In the genomic region with DNA sequence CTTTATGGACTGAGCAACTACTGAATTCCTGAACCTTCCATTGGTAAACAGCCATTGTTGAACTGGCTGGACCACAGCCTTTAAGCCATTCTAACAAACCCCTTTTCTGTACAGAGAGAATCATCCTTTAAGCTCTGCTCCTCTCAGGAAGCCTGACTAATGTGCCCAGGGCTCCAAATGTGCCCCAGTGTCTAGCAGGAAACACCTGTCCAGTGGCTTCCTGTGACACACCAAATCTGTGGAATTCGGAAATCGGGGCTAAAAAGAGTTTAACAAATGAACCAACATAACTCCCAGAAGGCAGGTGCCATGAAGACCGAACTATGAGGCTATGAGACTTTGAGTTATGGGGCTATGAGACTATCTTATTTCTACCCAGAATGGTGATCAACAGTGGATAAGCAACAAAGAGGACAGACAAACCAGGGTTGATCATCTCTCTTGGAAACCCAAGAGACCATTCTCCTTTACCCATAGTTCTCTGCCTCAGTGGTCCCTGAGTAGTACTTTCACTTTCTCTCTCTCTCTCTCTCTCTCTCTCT, we compare ENCODE assay signal across 9 mouse cellular contexts. TPM values are rescaled to one million over a fixed set of nuclear protein-coding genes. Genes with fewer than 3 reads are reported as not detected.
DNase-seq lines count a peak whose midpoint lies in the region; ATAC-seq and TF ChIP-seq lines count a peak whose summit lies in the region.
"Had no signal": no experiment of that assay in that cellular context is flagged by ENCODE, and none has a peak within 500 bp of the region (broad histone marks: within the 10 kb centered on the region; RNA-seq: fewer than 3 reads in every experiment).

No protein-coding gene starts in this region.

- no peak for DNase-seq in intestine, embryonic 14.5 days (ENCODE audit: low spot score)
- no peak for DNase-seq in CH12.LX (ENCODE audit: extremely low read depth)
- no peak for DNase-seq in right cerebral cortex, postnatal 4 days
- DNase-seq in gastrocnemius, postnatal 36 days, result no peak
- no peak for DNase-seq in testis, postnatal 10 days (ENCODE audit: low spot score)
- DNase-seq: right cerebral cortex, postnatal 25 days had no signal

- in situ Hi-C loops in CH12.LX (cut with MboI; ENCODE audit: low pct_ligation_motif_present, low pct_unique_long_range_greater_than_20kb, low sequenced_read_pairs), result no loop called here

- no peak for TF ChIP-seq EP300 in CH12.LX (IDR thresholded peaks at IDR 0.05; ENCODE audit: low read length)

- no peaks in the 10 kb centered on the region for H3K9me3 ChIP-seq in intestine, embryonic 14.5 days (ENCODE audit: control insufficient read depth, low read length)
- no peaks in the 10 kb centered on the region for H3K9me3 ChIP-seq in intestine, embryonic 15.5 days
- peaks cover 22% of the 10 kb centered on the region for H3K9me3 ChIP-seq in CH12.LX (replicated peaks; ENCODE audit: low read length)
- no peaks in the 10 kb centered on the region for H3K9me3 ChIP-seq in heart, embryonic 13.5 days
- H3K9me3 ChIP-seq in limb, embryonic 12.5 days, result 0 out of 2 replicates have a peak, but pooled peaks cover under 1% of the 10 kb centered on the region

- no peaks in the 10 kb centered on the region for H3K27me3 ChIP-seq in intestine, embryonic 14.5 days (replicated peaks; ENCODE audit: control insufficient read depth, insufficient read depth, low read length)
- no peaks in the 10 kb centered on the region for H3K27me3 ChIP-seq in intestine, embryonic 15.5 days (replicated peaks)
- H3K27me3 ChIP-seq in CH12.LX (replicated peaks), result no peaks in the 10 kb centered on the region
- H3K27me3 ChIP-seq in heart, embryonic 13.5 days (replicated peaks), result peaks cover 5% of the 10 kb centered on the region; the same call in 1 of the 2 replicates
- no peaks in the 10 kb centered on the region for H3K27me3 ChIP-seq in limb, embryonic 12.5 days

- intact Hi-C loops in gastrocnemius, postnatal 36 days (cut with DNase I), result no loop called here

- peaks cover 32% of the 10 kb centered on the region for H3K4me1 ChIP-seq in intestine, embryonic 14.5 days (replicated peaks; ENCODE audit: control insufficient read depth, insufficient read depth, low read length)
- H3K4me1 ChIP-seq in intestine, embryonic 15.5 days (replicated peaks), result peaks cover 42% of the 10 kb centered on the region
- H3K4me1 ChIP-seq in CH12.LX (ENCODE audit: control insufficient read depth in 1 of 2, insufficient read depth in 2 of 2), result peaks cover 6 to 38% of the 10 kb centered on the region in 2 experiments
- peaks cover 60% of the 10 kb centered on the region for H3K4me1 ChIP-seq in heart, embryonic 13.5 days
- H3K4me1 ChIP-seq in limb, embryonic 12.5 days (replicated peaks), result peaks cover 42% of the 10 kb centered on the region

- TF ChIP-seq RAD21 in CH12.LX (IDR thresholded peaks at IDR 0.05; ENCODE audit: low read depth, low read length), result no peak

- no peak overlapping the region for H3K4me2 ChIP-seq in intestine, embryonic 14.5 days (ENCODE audit: low read length)
- H3K4me2 ChIP-seq in intestine, embryonic 15.5 days (replicated peaks), result no peak overlapping the region
- H3K4me2 ChIP-seq in CH12.LX (ENCODE audit: insufficient read depth, low read depth, poor library complexity, severe bottlenecking), result peak overlapping the region; percentile 88
- peak overlapping the region; percentile 95 for H3K4me2 ChIP-seq in heart, embryonic 13.5 days
- peak overlapping the region; percentile 94; the same call in 1 of the 2 replicates for H3K4me2 ChIP-seq in limb, embryonic 12.5 days

- no peak for TF ChIP-seq CTCF in CH12.LX (conservative IDR thresholded peaks at IDR 0.05 in 1 of 2, IDR thresholded peaks at IDR 0.05 in 1 of 2; ENCODE audit: low read depth in 2 of 2, low read length in 2 of 2)

- H3K36me3 ChIP-seq in intestine, embryonic 14.5 days (ENCODE audit: control insufficient read depth, insufficient read depth, low read length), result no peaks in the 10 kb centered on the region
- H3K36me3 ChIP-seq in intestine, embryonic 15.5 days, result no peaks in the 10 kb centered on the region
- H3K36me3 ChIP-seq in CH12.LX (replicated peaks in 1 of 2; ENCODE audit: control insufficient read depth in 1 of 2, insufficient read depth in 1 of 2, low read length in 1 of 2), result peaks cover 32 to 70% of the 10 kb centered on the region in 2 experiments
- peaks cover 4% of the 10 kb centered on the region for H3K36me3 ChIP-seq in heart, embryonic 13.5 days
- peaks cover 49% of the 10 kb centered on the region for H3K36me3 ChIP-seq in limb, embryonic 12.5 days

- dilution Hi-C loops in CH12.LX (cut with MboI; ENCODE audit: extremely low pct_ligation_motif_present, extremely low pct_unique_long_range_greater_than_20kb, low sequenced_read_pairs), result no loop called here

- TF ChIP-seq POLR2A in CH12.LX (IDR thresholded peaks at IDR 0.05; ENCODE audit: low read depth, low read length), result no peak

- 87% methylated on average over 3 of the region's 3 CpGs for WGBS in intestine, embryonic 14.5 days
- 74% methylated on average over 3 of the region's 3 CpGs for WGBS in intestine, embryonic 15.5 days
- WGBS in heart, embryonic 13.5 days, result 72% methylated on average over 3 of the region's 3 CpGs
- 71% methylated on average over 3 of the region's 3 CpGs for WGBS in limb, embryonic 12.5 days

- H3K27ac ChIP-seq in intestine, embryonic 14.5 days (ENCODE audit: low read depth), result 0 out of 2 replicates have a peak overlapping the region, but pooled peaks have one; percentile 38
- H3K27ac ChIP-seq in intestine, embryonic 15.5 days, result no peak overlapping the region
- H3K27ac ChIP-seq in CH12.LX (ENCODE audit: insufficient read depth, low read depth), result peak overlapping the region; percentile 50; the same call in 1 of the 2 replicates
- H3K27ac ChIP-seq in heart, embryonic 13.5 days (replicated peaks), result peak overlapping the region; percentile 53
- no peak overlapping the region for H3K27ac ChIP-seq in limb, embryonic 12.5 days

- peaks cover 75% of the 10 kb centered on the region for H3K79me2 ChIP-seq in CH12.LX (replicated peaks; ENCODE audit: control insufficient read depth, extremely low read depth, insufficient read depth, poor library complexity, severe bottlenecking)

- H3K4me3 ChIP-seq in intestine, embryonic 14.5 days (ENCODE audit: low read depth, low read length), result no peak overlapping the region
- no peak overlapping the region for H3K4me3 ChIP-seq in intestine, embryonic 15.5 days (replicated peaks)
- peak overlapping the region in 2 of 3 experiments; percentile 31 to 44 for H3K4me3 ChIP-seq in CH12.LX (replicated peaks in 1 of 3; ENCODE audit: low read depth in 2 of 3, low read length in 2 of 3, poor library complexity in 1 of 3)
- H3K4me3 ChIP-seq in heart, embryonic 13.5 days, result no peak overlapping the region
- no peak overlapping the region for H3K4me3 ChIP-seq in limb, embryonic 12.5 days (replicated peaks)

- no peak for ATAC-seq in intestine, embryonic 14.5 days (replicated peaks; ENCODE audit: low FRiP score, low TSS enrichment, low read depth)
- no peak for ATAC-seq in intestine, embryonic 15.5 days
- no peak for ATAC-seq in heart, embryonic 13.5 days (ENCODE audit: extremely low read depth, insufficient number of reproducible peaks, low FRiP score, low TSS enrichment)
- ATAC-seq in limb, embryonic 12.5 days (ENCODE audit: insufficient number of reproducible peaks, insufficient read depth, low FRiP score, low TSS enrichment, low read depth), result no peak

- no peak overlapping the region for H3K9ac ChIP-seq in intestine, embryonic 14.5 days (ENCODE audit: low read length)
- no peak overlapping the region for H3K9ac ChIP-seq in intestine, embryonic 15.5 days
- H3K9ac ChIP-seq in CH12.LX (ENCODE audit: insufficient read depth, low read depth), result peak overlapping the region; percentile 65
- no peak overlapping the region for H3K9ac ChIP-seq in heart, embryonic 13.5 days
- no peak overlapping the region for H3K9ac ChIP-seq in limb, embryonic 12.5 days (replicated peaks)

TF ChIP-seq in CH12.LX, 34 proteins besides CTCF, POLR2A, EP300 and RAD21:
- TF ChIP-seq HCFC1 (IDR thresholded peaks at IDR 0.05; ENCODE audit: low read depth, low read length) (peak; percentile 21; the same call in 1 of the 2 replicates), JUN (IDR thresholded peaks at IDR 0.05; ENCODE audit: insufficient read depth, low read depth, low read length) (no peak), E2F4 (IDR thresholded peaks at IDR 0.05; ENCODE audit: insufficient replicate concordance, low read depth, low read length) (no peak), RCOR1 (conservative IDR thresholded peaks at IDR 0.05; ENCODE audit: low read depth, low read length) (0 out of 2 replicates have a peak, but pooled peaks have one; percentile 17), CHD1 (IDR thresholded peaks at IDR 0.05; ENCODE audit: low read depth, low read length) (no peak), MAFK (IDR thresholded peaks at IDR 0.05; ENCODE audit: insufficient replicate concordance, low read length) (no peak), ZC3H11A (IDR thresholded peaks at IDR 0.05; ENCODE audit: low read depth, low read length) (no peak), IRF4 (IDR thresholded peaks at IDR 0.05; ENCODE audit: low read depth, low read length) (no peak), NELFE (IDR thresholded peaks at IDR 0.05; ENCODE audit: low read depth, low read length) (0 out of 2 replicates have a peak, but pooled peaks have one; percentile 18), MXI1 (IDR thresholded peaks at IDR 0.05; ENCODE audit: low read depth, low read length) (no peak), TCF12 (IDR thresholded peaks at IDR 0.05; ENCODE audit: low read depth, low read length) (no peak), ETS1 (conservative IDR thresholded peaks at IDR 0.05; ENCODE audit: low read depth, low read length) (no peak; the same call in 1 of the 2 replicates), SMC3 (IDR thresholded peaks at IDR 0.05; ENCODE audit: low read depth, low read length) (no peak), SIN3A (IDR thresholded peaks at IDR 0.05; ENCODE audit: low read length) (no peak), BHLHE40 (IDR thresholded peaks at IDR 0.05; ENCODE audit: low read depth, low read length) (no peak)

RNA-seq across cellular contexts. Expression of a gene that starts 4.0 kb away (rescaled TPM):
- polyA plus RNA-seq in intestine, embryonic 14.5 days (2014; fragmentation: Nextera tagmentation; extraction: Ambion mirVana), result 10.6 and 10.7 TPM in 2 replicates
- 18.1 and 20.6 TPM in 2 replicates for polyA plus RNA-seq in intestine, embryonic 15.5 days (2015; fragmentation: Nextera tagmentation; extraction: Ambion mirVana)
- 50.2 and 64.6 TPM in 2 replicates for total RNA-seq in CH12.LX (2012; rRNA removed)
- total RNA-seq in CH12.LX (2014; rRNA removed), result 53.0 and 57.4 TPM in 2 replicates
- 158 and 164 TPM in 2 replicates for polyA plus RNA-seq in CH12.LX (2012; ENCODE audit: insufficient read length, low read depth)
- polyA plus RNA-seq in heart, embryonic 13.5 days (2015; fragmentation: Nextera tagmentation; extraction: Ambion mirVana), result 26.7 and 28.2 TPM in 2 replicates
- polyA plus RNA-seq in limb, embryonic 12.5 days (2016; fragmentation: Nextera tagmentation; extraction: Ambion mirVana), result 41.9 and 47.4 TPM in 2 replicates
- total RNA-seq in gastrocnemius, postnatal 36 days (2021), result 10 to 100 TPM; 34.5 to 44.4 TPM

Comparison
In these comparisons a context has a peak if more than half of its experiments do, and no peak if none do; other contexts are left out.
1. H3K27ac ChIP-seq: peak in intestine, embryonic 14.5 days (single experiment), CH12.LX (single experiment) and heart, embryonic 13.5 days (single experiment); none in intestine, embryonic 15.5 days (single experiment) and limb, embryonic 12.5 days (single experiment).
2. H3K4me2 ChIP-seq: peak in CH12.LX (single experiment), heart, embryonic 13.5 days (single experiment) and limb, embryonic 12.5 days (single experiment); none in intestine, embryonic 14.5 days (single experiment) and intestine, embryonic 15.5 days (single experiment).
3. H3K4me3 ChIP-seq: peak in CH12.LX (2 of 3); none in intestine, embryonic 14.5 days (single experiment), intestine, embryonic 15.5 days (single experiment), heart, embryonic 13.5 days (single experiment) and limb, embryonic 12.5 days (single experiment).